Mouse (Mus musculus) heart, adult 8-10 months (tissue): ENCODE results near the gene Fam131c. TPM values are rescaled to one million over a fixed set of nuclear protein-coding genes. Genes with fewer than 3 reads are reported as not detected.

Source experiments
- DNase-seq: peaks from one replicate; pipeline ENCODE4 v3.0.0; 2022; ENCODE audit warnings: low spot score
- total RNA-seq, 4 experiments: library from RNA; stranded (reverse); gene quantifications; 2 replicates each; pipeline ENCODE4 v1.2.4; 2022

Fam131c gene
- total RNA-seq, 4 experiments from 2014 or later: 2.4 to 5.5 (median 4.1) TPM

- DNase-seq: no peak
Measured at GRCm38 (mm10) chr4:141359222-141359621, 8.8 kb upstream of the Fam131c start.

GRCm38 (mm10) chr4:141360846-141361245, 7.2 kb upstream of the Fam131c start:
- no peak for DNase-seq

- DNase-seq: peak; percentile 82
Measured at GRCm38 (mm10) chr4:141362937-141363548, 5.0 kb upstream of the Fam131c start.

- no peak for DNase-seq
Measured at GRCm38 (mm10) chr4:141365126-141365525, 2.9 kb upstream of the Fam131c start.

- no peak for DNase-seq
Measured at GRCm38 (mm10) chr4:141365876-141366275, 2.1 kb upstream of the Fam131c start.

GRCm38 (mm10) chr4:141372426-141372825, 4.4 kb downstream of the Fam131c start:
- no peak for DNase-seq

GRCm38 (mm10) chr4:141379674-141380073, 11.7 kb downstream of the Fam131c start:
- no peak for DNase-seq

GRCm38 (mm10) chr4:141382406-141382805, 14.4 kb downstream of the Fam131c start:
- no peak for DNase-seq

GRCm38 (mm10) chr4:141385275-141385674, 17.3 kb downstream of the Fam131c start:
- peak; percentile 44 for DNase-seq

GRCm38 (mm10) chr4:141386150-141386549, 18.1 kb downstream of the Fam131c start:
- DNase-seq: no peak

GRCm38 (mm10) chr4:141387093-141387784, 19.2 kb downstream of the Fam131c start:
- peak; percentile 71 for DNase-seq

- no peak for DNase-seq
Measured at GRCm38 (mm10) chr4:141387933-141388332, 19.9 kb downstream of the Fam131c start.

GRCm38 (mm10) chr4:141389366-141390150, 21.5 kb downstream of the Fam131c start:
- DNase-seq: no peak

GRCm38 (mm10) chr4:141391293-141391692, 23.3 kb downstream of the Fam131c start:
- DNase-seq: no peak

GRCm38 (mm10) chr4:141394751-141395150, 26.7 kb downstream of the Fam131c start:
- no peak for DNase-seq

- no peak for DNase-seq
Measured at GRCm38 (mm10) chr4:141397861-141398260, 29.8 kb downstream of the Fam131c start.

GRCm38 (mm10) chr4:141398545-141398944, 30.5 kb downstream of the Fam131c start, which contains the start of gene Clcnka:
Gene Clcnka (minus strand): TSS chr4:141398724.
- no peak for DNase-seq

GRCm38 (mm10) chr4:141400171-141400570, 32.2 kb downstream of the Fam131c start:
- DNase-seq: no peak

GRCm38 (mm10) chr4:141404518-141405313, 36.7 kb downstream of the Fam131c start:
- peak; percentile 90 for DNase-seq

GRCm38 (mm10) chr4:141405314-141405622, 37.2 kb downstream of the Fam131c start:
- DNase-seq: no peak

- peak; percentile 52 for DNase-seq
Measured at GRCm38 (mm10) chr4:141406516-141407299, 38.7 kb downstream of the Fam131c start.
